Mouse (Mus musculus) heart, adult 2 months (tissue): ENCODE measurements around the gene Mnt. TPM values are rescaled to one million over a fixed set of nuclear protein-coding genes. Genes with fewer than 3 reads are reported as not detected.

Source experiments
- DNase-seq, 2 experiments: peaks; one replicate each; pipeline ENCODE4 v3.0.0; 2021
- H3K27ac ChIP-seq: fragments of 200-600 bp; 2 replicates; pipeline ENCODE4 v1.8.1; 2022
- H3K27me3 ChIP-seq: fragments of 200-500 bp; 2 replicates; pipeline ENCODE4 v1.6.1; 2012; ENCODE audit warnings: mild to moderate bottlenecking, low read length, inconsistent platforms, mixed read lengths; ENCODE audit not compliant: control insufficient read depth, insufficient read depth
- H3K36me3 ChIP-seq: fragments of 200-500 bp; 2 replicates; pipeline ENCODE4 v1.6.1; 2012; ENCODE audit warnings: low read length, inconsistent platforms; ENCODE audit not compliant: control insufficient read depth, insufficient read depth
- H3K4me1 ChIP-seq: fragments of 200-500 bp; 2 replicates; pipeline ENCODE4 v1.6.1; 2011; ENCODE audit warnings: low read length; ENCODE audit not compliant: control insufficient read depth, insufficient read depth
- H3K4me3 ChIP-seq: fragments of 200-600 bp; 2 replicates; pipeline ENCODE4 v1.8.1; 2022
- H3K79me2 ChIP-seq: fragments of 200-500 bp; replicated peaks from 2 replicates; pipeline ENCODE4 v1.6.1; 2012; ENCODE audit warnings: mild to moderate bottlenecking, inconsistent platforms, low read length, moderate library complexity, mixed read lengths; ENCODE audit not compliant: control insufficient read depth, insufficient read depth
- H3K9ac ChIP-seq: fragments of 200-500 bp; 2 replicates; pipeline ENCODE4 v1.6.1; 2012; ENCODE audit warnings: low read depth, mild to moderate bottlenecking, control low read depth, inconsistent platforms, low read length, mixed read lengths
- CTCF ChIP-seq: fragments of 200-600 bp; IDR thresholded peaks from 2 replicates; pipeline ENCODE4 v1.8.1; 2022; ENCODE audit warnings: antibody characterized with exemption, mild to moderate bottlenecking, moderate library complexity
- EP300 ChIP-seq: fragments of 200-500 bp; IDR thresholded peaks from 2 replicates; pipeline ENCODE4 v1.6.1; 2011; ENCODE audit warnings: low read depth, low read length, control low read depth; ENCODE audit not compliant: insufficient read depth
- POLR2A ChIP-seq: fragments of 200-500 bp; IDR thresholded peaks from 2 replicates; pipeline ENCODE4 v1.6.1; 2011; ENCODE audit warnings: mild to moderate bottlenecking, low read depth, low read length, control low read depth; ENCODE audit not compliant: insufficient read depth
- WGBS: fragments of 180-500 bp; shearing (Covaris S2); methylation state at CpG from one replicate; pipeline ENCODE4 v1.1.7; 2018; 5-methylcytosine and 5-hydroxymethylcytosine counted together
- intact Hi-C: fragments of 180-260 bp; cut with DNase I; formaldehyde crosslinking; loops from one replicate; pipeline ENCODE4 v1.15.1; 2025
- polyA plus RNA-seq: library from polyadenylated mRNA; depleted of rRNA; stranded (reverse); fragments of >200 nt; gene quantifications from 2 replicates; pipeline ENCODE4 v1.2.3, GENCODE M21; 2012
- total RNA-seq, 2 experiments: library from RNA; stranded (reverse); gene quantifications; 2 replicates each; pipeline ENCODE4 v1.2.3; 2021

The Mnt gene
- total and polyA plus RNA-seq, 3 experiments: 6.7 to 10.7 (median 6.9) TPM

- WGBS: 57% methylated on average over 16 of the region's 16 CpGs
- TF ChIP-seq POLR2A (no peak), EP300 (no peak), CTCF (no peak)
- DNase-seq: no peak
- Histone ChIP-seq H3K27ac (peak overlapping the region; percentile 98), H3K79me2 (peaks cover 5% of the 10 kb centered on the region; the same call in 1 of the 2 replicates), H3K9ac (peak overlapping the region; percentile 25), H3K27me3 (no peaks in the 10 kb centered on the region), H3K36me3 (no peaks in the 10 kb centered on the region), H3K4me3 (peak overlapping the region; percentile 78), H3K4me1 (peaks cover 25% of the 10 kb centered on the region)
- intact Hi-C loops: loop anchor here (10.0 kb wide), 1 partner anchor 328 kb away; the partner anchor contains the start of gene Hic1
Observed at GRCm38 (mm10) chr11:74837056-74837693, 6.5 kb downstream of the Mnt start.

DNA sequence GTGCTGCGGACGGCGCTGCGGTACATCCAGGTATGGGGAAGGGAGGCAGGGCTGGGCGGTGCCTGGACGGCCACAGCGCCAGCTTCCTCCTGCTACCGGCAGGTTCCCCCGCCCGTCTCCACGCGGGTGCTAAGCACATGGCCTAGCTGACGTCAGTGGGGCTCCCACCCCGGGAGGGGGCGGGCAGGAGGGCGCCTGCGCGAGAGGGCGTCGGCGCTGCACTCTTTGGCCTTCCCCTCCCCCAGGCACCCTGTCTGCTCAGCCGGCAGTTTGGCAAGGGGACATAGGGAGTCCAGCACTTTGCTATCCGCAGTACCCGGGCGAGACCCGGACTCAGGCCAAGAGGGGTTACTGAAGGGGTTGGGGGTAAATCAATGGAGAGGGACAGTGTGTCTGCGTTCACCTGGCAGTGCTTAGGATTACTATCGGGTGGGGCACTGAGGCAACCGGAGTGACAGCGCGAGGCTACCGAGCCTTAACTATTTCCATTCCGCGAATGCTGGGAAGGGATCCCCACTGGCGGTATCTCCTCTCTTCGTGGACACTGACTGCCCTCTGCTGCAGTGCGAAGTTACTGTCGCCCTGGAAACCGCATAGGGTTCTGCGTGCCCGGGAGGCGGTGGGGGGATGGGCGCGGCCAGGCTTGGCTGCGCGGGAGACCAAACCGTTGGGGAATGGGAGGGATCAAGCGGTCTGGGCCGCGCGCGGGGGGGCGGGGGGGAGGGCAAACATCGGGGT, 7.1 kb downstream of the Mnt start:
- peak; percentile 95 to 97 for DNase-seq
- intact Hi-C loops: loop anchor here (10.0 kb wide), 1 partner anchor 327 kb away; the partner anchor contains the start of gene Hic1
- Histone ChIP-seq H3K9ac (peak overlapping the region; percentile 74), H3K4me3 (peak overlapping the region; percentile 78), H3K4me1 (peaks cover 25% of the 10 kb centered on the region), H3K79me2 (peaks cover 5% of the 10 kb centered on the region; the same call in 1 of the 2 replicates), H3K27me3 (no peaks in the 10 kb centered on the region), H3K36me3 (no peaks in the 10 kb centered on the region), H3K27ac (peak overlapping the region; percentile 98)
- under 1% methylated on average over 54 of the region's 54 CpGs for WGBS
- TF ChIP-seq POLR2A (peak; percentile 84), EP300 (peak; percentile 69; the same call in 1 of the 2 replicates), CTCF (peak; percentile 33)

GRCm38 (mm10) chr11:74838441-74838840, 7.7 kb downstream of the Mnt start:
- intact Hi-C loops: loop anchor here (10.0 kb wide), 1 partner anchor 326 kb away; the partner anchor contains the start of gene Hic1
- Histone ChIP-seq H3K36me3 (no peaks in the 10 kb centered on the region), H3K4me3 (peak overlapping the region; percentile 78), H3K9ac (peak overlapping the region; percentile 74), H3K27me3 (no peaks in the 10 kb centered on the region), H3K4me1 (peaks cover 23% of the 10 kb centered on the region), H3K79me2 (peaks cover 5% of the 10 kb centered on the region; the same call in 1 of the 2 replicates), H3K27ac (peak overlapping the region; percentile 98)
- TF ChIP-seq CTCF: no peak
- peak; percentile 49; the same call in 1 of the 2 replicates for TF ChIP-seq POLR2A
- peak; percentile 52; the same call in 1 of the 2 replicates for TF ChIP-seq EP300
- WGBS: under 1% methylated on average over 35 of the region's 35 CpGs
- DNase-seq: peak; percentile 97 to 98

GRCm38 (mm10) chr11:74838971-74839370, 8.3 kb downstream of the Mnt start:
- intact Hi-C loops: loop anchor here (1.0 to 10.0 kb wide), 2 partner anchors 8 to 326 kb away; partner anchors contain the start of gene Hic1

DNA sequence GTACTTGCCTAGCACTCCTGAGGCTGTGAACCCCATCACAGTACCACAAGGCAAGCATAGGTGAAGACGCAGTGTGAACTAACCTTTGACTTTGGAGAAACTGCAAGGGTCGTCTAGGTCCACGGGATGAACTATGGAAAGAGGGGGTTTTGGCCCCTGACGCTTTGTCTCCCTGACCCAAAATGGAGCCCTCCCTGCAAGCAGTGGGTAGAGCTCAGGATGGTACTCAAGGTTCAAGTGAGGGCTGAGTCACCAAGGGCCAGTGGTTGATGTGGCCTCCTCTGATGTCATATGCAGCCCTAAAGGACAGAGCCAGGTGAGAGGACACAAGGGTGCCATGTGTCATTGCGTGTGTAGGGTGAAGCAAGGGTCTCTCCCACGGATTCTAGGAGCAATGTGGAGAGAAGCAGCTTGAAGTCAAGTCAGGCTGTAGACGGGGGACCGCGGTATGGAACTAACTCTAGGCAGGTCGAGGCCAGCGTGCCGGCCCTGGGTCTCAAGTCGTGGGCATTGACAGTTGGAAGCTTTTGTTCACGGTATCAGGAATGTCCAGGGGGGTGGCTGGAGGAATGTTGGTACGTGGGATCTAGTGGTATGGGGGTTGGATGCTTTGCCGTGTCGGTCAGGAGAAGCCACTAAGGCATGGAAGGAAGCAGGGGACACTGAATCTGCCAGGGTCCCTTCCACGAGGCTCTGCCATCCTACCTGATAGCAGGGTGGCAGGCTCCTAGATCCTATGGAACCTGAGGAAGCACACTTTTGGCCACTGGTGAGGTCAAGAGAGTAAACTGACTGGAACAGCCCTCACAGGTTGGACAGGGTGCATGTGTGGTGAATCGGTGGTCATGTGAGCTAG, 9.4 kb downstream of the Mnt start:
- Histone ChIP-seq H3K4me3 (no peak overlapping the region), H3K36me3 (no peaks in the 10 kb centered on the region), H3K9ac (no peak overlapping the region), H3K4me1 (peaks cover 8% of the 10 kb centered on the region), H3K27ac (no peak overlapping the region), H3K79me2 (peaks cover 5% of the 10 kb centered on the region; the same call in 1 of the 2 replicates), H3K27me3 (no peaks in the 10 kb centered on the region)
- intact Hi-C loops: loop anchor here (1.0 to 10.0 kb wide), 2 partner anchors 9 to 325 kb away; partner anchors contain the start of gene Hic1
- peak in 1 of 2 experiments; percentile 18 for DNase-seq
- WGBS: 91% methylated on average over 19 of the region's 19 CpGs
- no peak for TF ChIP-seq POLR2A
- TF ChIP-seq CTCF: no peak
- TF ChIP-seq EP300: no peak

More at GRCm38 (mm10) chr11:74838971-74839370, 8.3 kb downstream of the Mnt start:
- Histone ChIP-seq H3K9ac (no peak overlapping the region), H3K36me3 (no peaks in the 10 kb centered on the region), H3K4me1 (peaks cover 18% of the 10 kb centered on the region), H3K79me2 (peaks cover 5% of the 10 kb centered on the region; the same call in 1 of the 2 replicates), H3K4me3 (peak overlapping the region; percentile 78), H3K27ac (peak overlapping the region; percentile 98), H3K27me3 (no peaks in the 10 kb centered on the region)
- 4% methylated on average over 6 of the region's 6 CpGs for WGBS
- TF ChIP-seq CTCF: no peak
- TF ChIP-seq POLR2A: peak; percentile 19; the same call in 1 of the 2 replicates
- peak; percentile 33; the same call in 1 of the 2 replicates for TF ChIP-seq EP300
- DNase-seq: peak; percentile 45 to 75
